Mouse (Mus musculus): ENCODE measurements around the gene Tle3.

GRCm38 (mm10) chr9:61385753-61386152 lies 13.6 kb downstream of the Tle3 start:
- no peak for TF ChIP-seq CTCF (IDR thresholded peaks at IDR 0.05; ENCODE audit: low read depth)
- no peak for TF ChIP-seq EP300 (IDR thresholded peaks at IDR 0.05; ENCODE audit: low read depth)

All from liver, embryonic 14.5 days (tissue).